ENCODE assay signal across 21 mouse cellular contexts in genomic region chr4:110312126-110312525, GRCm38 (mm10). TPM values are rescaled to one million over a fixed set of nuclear protein-coding genes. Genes with fewer than 3 reads are reported as not detected.
DNase-seq lines count a peak whose midpoint lies in the region; ATAC-seq lines count a peak whose summit lies in the region.
"Had no signal": no experiment of that assay in that cellular context is flagged by ENCODE, and none has a peak within 500 bp of the region (broad histone marks: within the 10 kb centered on the region; RNA-seq: fewer than 3 reads in every experiment).

No protein-coding gene starts in this region.

- H3K27ac ChIP-seq in hindbrain, embryonic 11.5 days (ENCODE audit: low read depth, low read length), result peak overlapping the region; percentile 17; the same call in 1 of the 2 replicates
- H3K27ac ChIP-seq in hindbrain, embryonic 13.5 days, result no peak overlapping the region
- H3K27ac ChIP-seq: forebrain, embryonic 15.5 days; kidney, postnatal 0 days; limb, embryonic 13.5 days; liver, embryonic 12.5 days; stomach, postnatal 0 days had no signal

- no peak overlapping the region for H3K4me3 ChIP-seq in hindbrain, embryonic 11.5 days (ENCODE audit: low read depth, low read length)
- H3K4me3 ChIP-seq in hindbrain, embryonic 13.5 days, result no peak overlapping the region
- H3K4me3 ChIP-seq: forebrain, embryonic 15.5 days; limb, embryonic 13.5 days; liver, embryonic 12.5 days had no signal

- H3K36me3 ChIP-seq in hindbrain, embryonic 11.5 days (ENCODE audit: control insufficient read depth, insufficient read depth, low read length), result no peaks in the 10 kb centered on the region
- no peaks in the 10 kb centered on the region for H3K36me3 ChIP-seq in hindbrain, embryonic 13.5 days
- H3K36me3 ChIP-seq: forebrain, embryonic 15.5 days; limb, embryonic 13.5 days; liver, embryonic 12.5 days had no signal

- WGBS in hindbrain, embryonic 11.5 days, result 7% methylated on average over 1 of the region's 1 CpGs
- WGBS in hindbrain, embryonic 13.5 days, result 6% methylated on average over 1 of the region's 1 CpGs

- no peak overlapping the region for H3K9ac ChIP-seq in hindbrain, embryonic 11.5 days (ENCODE audit: low read depth, low read length)
- no peak overlapping the region for H3K9ac ChIP-seq in hindbrain, embryonic 13.5 days
- H3K9ac ChIP-seq: forebrain, embryonic 15.5 days; limb, embryonic 13.5 days; liver, embryonic 12.5 days had no signal

- H3K27me3 ChIP-seq in hindbrain, embryonic 11.5 days (ENCODE audit: control insufficient read depth, insufficient read depth, low read length), result no peaks in the 10 kb centered on the region
- H3K27me3 ChIP-seq in hindbrain, embryonic 13.5 days, result no peaks in the 10 kb centered on the region
- H3K27me3 ChIP-seq: forebrain, embryonic 15.5 days; limb, embryonic 13.5 days; liver, embryonic 12.5 days had no signal

- DNase-seq in hindbrain, embryonic 11.5 days (ENCODE audit: low spot score), result peak; percentile 29
- DNase-seq in testis, postnatal 14 days (ENCODE audit: low spot score), result peak; percentile 6
- DNase-seq in testis, postnatal 10 days (ENCODE audit: low spot score), result no peak
- peak; percentile 45 for DNase-seq in embryo, embryonic 10 days (ENCODE audit: low spot score)
- DNase-seq in kidney, adult 11 months, result no peak
- DNase-seq: adrenal gland, adult 8-10 months; cerebellum, adult 11-12 months; cerebellum, postnatal 10 days; gastrocnemius, postnatal 25 days; kidney, adult 18-20 months; layer of hippocampus, adult 9-11 months; lung, adult 18-20 months; lung, postnatal 10 days had no signal

- peak; percentile 81 for ATAC-seq in hindbrain, embryonic 11.5 days (ENCODE audit: low FRiP score)
- ATAC-seq in hindbrain, embryonic 13.5 days (ENCODE audit: low FRiP score), result no peak
- ATAC-seq in granulocyte monocyte progenitor cell, adult 5-6 weeks (replicated peaks; ENCODE audit: poor library complexity, severe bottlenecking), result no peak
- ATAC-seq: forebrain, embryonic 15.5 days; liver, embryonic 12.5 days had no signal

- H3K4me1 ChIP-seq in hindbrain, embryonic 11.5 days (replicated peaks; ENCODE audit: control insufficient read depth, insufficient read depth, low read length), result no peaks in the 10 kb centered on the region
- H3K4me1 ChIP-seq in hindbrain, embryonic 13.5 days (replicated peaks), result no peaks in the 10 kb centered on the region; the same call in 1 of the 2 replicates
- H3K4me1 ChIP-seq: forebrain, embryonic 15.5 days; limb, embryonic 13.5 days; liver, embryonic 12.5 days had no signal

- no peak overlapping the region for H3K4me2 ChIP-seq in hindbrain, embryonic 11.5 days (replicated peaks; ENCODE audit: low read depth, low read length)
- no peak overlapping the region for H3K4me2 ChIP-seq in hindbrain, embryonic 13.5 days
- H3K4me2 ChIP-seq: forebrain, embryonic 15.5 days; limb, embryonic 13.5 days; liver, embryonic 12.5 days had no signal

- no peaks in the 10 kb centered on the region for H3K9me3 ChIP-seq in hindbrain, embryonic 11.5 days (ENCODE audit: control insufficient read depth, low read length)
- H3K9me3 ChIP-seq in hindbrain, embryonic 13.5 days, result no peaks in the 10 kb centered on the region
- H3K9me3 ChIP-seq: forebrain, embryonic 15.5 days; limb, embryonic 13.5 days; liver, embryonic 12.5 days had no signal

RNA-seq across cellular contexts. Expression of gene Elavl4, which starts 39.6 kb away (rescaled TPM):
- 325 and 335 TPM in 2 replicates for polyA plus RNA-seq in hindbrain, embryonic 11.5 days (2014; fragmentation: Nextera tagmentation; extraction: Ambion mirVana)
- 394 and 401 TPM in 2 replicates for polyA plus RNA-seq in hindbrain, embryonic 13.5 days (2015; fragmentation: Nextera tagmentation; extraction: Ambion mirVana)
- total RNA-seq in granulocyte monocyte progenitor cell, adult 5-6 weeks (2014; fragmentation: Nextera tagmentation), result not detected in 2 replicates
- not detected in 2 replicates for total RNA-seq in granulocyte monocyte progenitor cell, adult 5-6 weeks (2017)
- total RNA-seq: gastrocnemius, postnatal 25 days; monocyte, adult 5-6 weeks had no signal

Comparison
In these comparisons a context has a peak if more than half of its experiments do, and no peak if none do; other contexts are left out.
1. DNase-seq: peak in hindbrain, embryonic 11.5 days (single experiment), testis, postnatal 14 days (single experiment) and embryo, embryonic 10 days (single experiment); none in testis, postnatal 10 days (single experiment) and kidney, adult 11 months (single experiment).